Mouse (Mus musculus): ENCODE data around the gene Kif7. TPM values are rescaled to one million over a fixed set of nuclear protein-coding genes. Genes with fewer than 3 reads are reported as not detected.
A peak's percentile ranks its signal among the peaks of the same experiment; 100 is the strongest.

Gene Kif7
- polyA plus RNA-seq, 1 experiment from 2014 or later = 1.9 TPM

DNA sequence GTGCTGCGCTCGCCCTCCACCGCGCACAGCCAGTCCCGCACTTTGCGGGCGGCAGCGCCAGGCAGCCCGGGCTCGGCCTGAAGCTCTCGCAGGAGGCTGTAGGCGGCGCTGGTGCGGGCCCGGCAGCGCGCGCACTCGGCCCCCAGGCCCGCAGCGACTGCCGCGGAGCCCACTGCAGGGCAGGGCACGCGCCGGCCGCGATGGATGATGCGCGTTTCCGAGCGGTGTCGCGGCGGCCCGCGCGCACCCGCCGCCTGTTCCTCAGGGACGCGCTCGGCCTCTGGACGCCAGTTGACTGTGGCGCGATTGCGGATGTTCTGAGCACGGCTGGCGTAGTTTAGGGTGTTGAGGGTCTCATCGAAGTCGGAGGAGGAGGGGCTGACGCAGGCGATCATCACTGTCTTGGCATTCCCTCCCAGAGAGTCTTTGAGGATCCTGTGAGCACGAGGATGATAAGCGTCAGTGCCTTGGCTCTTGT, 5.4 kb downstream of the Kif7 start:
- no peak for ATAC-seq (replicated peaks; ENCODE audit: insufficient number of reproducible peaks, low FRiP score, low TSS enrichment)
- peak overlapping the region; percentile 49 for H3K4me3 ChIP-seq (ENCODE audit: low read depth, low read length)
- H3K27me3 ChIP-seq (ENCODE audit: control insufficient read depth, insufficient read depth, low read length) = peaks cover 32% of the 10 kb centered on the region
- peak overlapping the region; percentile 1 for H3K9ac ChIP-seq (ENCODE audit: low read depth, low read length)
- WGBS (ENCODE audit: insufficient replicate concordance) = 1% methylated on average over 54 of the region's 55 CpGs
- H3K4me1 ChIP-seq (ENCODE audit: control insufficient read depth, insufficient read depth, low read length) = peaks cover 10% of the 10 kb centered on the region
- H3K27ac ChIP-seq (ENCODE audit: low read depth, low read length) = no peak overlapping the region
- no peaks in the 10 kb centered on the region for H3K36me3 ChIP-seq (ENCODE audit: control insufficient read depth, insufficient read depth, low read length)
- peak overlapping the region; percentile 66 for H3K4me2 ChIP-seq
- H3K9me3 ChIP-seq (replicated peaks; ENCODE audit: control insufficient read depth, low read length) = no peaks in the 10 kb centered on the region

GRCm38 (mm10) chr7:79705210-79705609, 10.3 kb downstream of the Kif7 start:
- Histone ChIP-seq H3K4me2 (no peak overlapping the region), H3K9me3 (replicated peaks; ENCODE audit: control insufficient read depth, low read length) (no peaks in the 10 kb centered on the region), H3K36me3 (ENCODE audit: control insufficient read depth, insufficient read depth, low read length) (peaks cover 8% of the 10 kb centered on the region; the same call in 1 of the 2 replicates), H3K4me3 (ENCODE audit: low read depth, low read length) (no peak overlapping the region), H3K9ac (ENCODE audit: low read depth, low read length) (no peak overlapping the region), H3K4me1 (ENCODE audit: control insufficient read depth, insufficient read depth, low read length) (peaks cover 6% of the 10 kb centered on the region; the same call in 1 of the 2 replicates), H3K27me3 (ENCODE audit: control insufficient read depth, insufficient read depth, low read length) (peaks cover 17% of the 10 kb centered on the region; the same call in 1 of the 2 replicates), H3K27ac (ENCODE audit: low read depth, low read length) (no peak overlapping the region)
- ATAC-seq (replicated peaks; ENCODE audit: insufficient number of reproducible peaks, low FRiP score, low TSS enrichment) = no peak
- 60% methylated on average over 5 of the region's 5 CpGs for WGBS (ENCODE audit: insufficient replicate concordance)

- Histone ChIP-seq H3K4me3 (ENCODE audit: low read depth, low read length) (no peak overlapping the region), H3K9me3 (replicated peaks; ENCODE audit: control insufficient read depth, low read length) (no peaks in the 10 kb centered on the region), H3K27ac (ENCODE audit: low read depth, low read length) (no peak overlapping the region), H3K9ac (ENCODE audit: low read depth, low read length) (no peak overlapping the region), H3K36me3 (ENCODE audit: control insufficient read depth, insufficient read depth, low read length) (peaks cover 15% of the 10 kb centered on the region; the same call in 1 of the 2 replicates), H3K27me3 (ENCODE audit: control insufficient read depth, insufficient read depth, low read length) (0 out of 2 replicates have a peak, but pooled peaks cover 2% of the 10 kb centered on the region), H3K4me1 (ENCODE audit: control insufficient read depth, insufficient read depth, low read length) (peaks cover 6% of the 10 kb centered on the region; the same call in 1 of the 2 replicates), H3K4me2 (0 out of 2 replicates have a peak overlapping the region, but pooled peaks have one; percentile 20)
- ATAC-seq (replicated peaks; ENCODE audit: insufficient number of reproducible peaks, low FRiP score, low TSS enrichment) = no peak
- WGBS (ENCODE audit: insufficient replicate concordance) = 49% methylated on average over 16 of the region's 16 CpGs
Observed at GRCm38 (mm10) chr7:79702755-79703154, 12.8 kb downstream of the Kif7 start.

GRCm38 (mm10) chr7:79696495-79696894, 19.0 kb downstream of the Kif7 start:
- H3K4me2 ChIP-seq = no peak overlapping the region
- no peaks in the 10 kb centered on the region for H3K27me3 ChIP-seq (ENCODE audit: control insufficient read depth, insufficient read depth, low read length)
- H3K9ac ChIP-seq (ENCODE audit: low read depth, low read length) = no peak overlapping the region
- no peaks in the 10 kb centered on the region for H3K9me3 ChIP-seq (replicated peaks; ENCODE audit: control insufficient read depth, low read length)
- peaks cover 46% of the 10 kb centered on the region for H3K36me3 ChIP-seq (ENCODE audit: control insufficient read depth, insufficient read depth, low read length)
- H3K4me1 ChIP-seq (ENCODE audit: control insufficient read depth, insufficient read depth, low read length) = no peaks in the 10 kb centered on the region
- no peak for ATAC-seq (replicated peaks; ENCODE audit: insufficient number of reproducible peaks, low FRiP score, low TSS enrichment)
- no peak overlapping the region for H3K4me3 ChIP-seq (ENCODE audit: low read depth, low read length)
- 87% methylated on average over 8 of the region's 8 CpGs for WGBS (ENCODE audit: insufficient replicate concordance)
- H3K27ac ChIP-seq (ENCODE audit: low read depth, low read length) = no peak overlapping the region

GRCm38 (mm10) chr7:79680231-79680630, 35.3 kb downstream of the Kif7 start:
- 93% methylated on average over 2 of the region's 2 CpGs for WGBS (ENCODE audit: insufficient replicate concordance)
- Histone ChIP-seq H3K4me1 (ENCODE audit: control insufficient read depth, insufficient read depth, low read length) (no peaks in the 10 kb centered on the region), H3K36me3 (ENCODE audit: control insufficient read depth, insufficient read depth, low read length) (peaks cover 35% of the 10 kb centered on the region), H3K27ac (ENCODE audit: low read depth, low read length) (no peak overlapping the region), H3K4me2 (no peak overlapping the region), H3K4me3 (ENCODE audit: low read depth, low read length) (no peak overlapping the region), H3K9me3 (replicated peaks; ENCODE audit: control insufficient read depth, low read length) (no peaks in the 10 kb centered on the region), H3K9ac (ENCODE audit: low read depth, low read length) (no peak overlapping the region), H3K27me3 (ENCODE audit: control insufficient read depth, insufficient read depth, low read length) (no peaks in the 10 kb centered on the region)
- no peak for ATAC-seq (replicated peaks; ENCODE audit: insufficient number of reproducible peaks, low FRiP score, low TSS enrichment)

DNA sequence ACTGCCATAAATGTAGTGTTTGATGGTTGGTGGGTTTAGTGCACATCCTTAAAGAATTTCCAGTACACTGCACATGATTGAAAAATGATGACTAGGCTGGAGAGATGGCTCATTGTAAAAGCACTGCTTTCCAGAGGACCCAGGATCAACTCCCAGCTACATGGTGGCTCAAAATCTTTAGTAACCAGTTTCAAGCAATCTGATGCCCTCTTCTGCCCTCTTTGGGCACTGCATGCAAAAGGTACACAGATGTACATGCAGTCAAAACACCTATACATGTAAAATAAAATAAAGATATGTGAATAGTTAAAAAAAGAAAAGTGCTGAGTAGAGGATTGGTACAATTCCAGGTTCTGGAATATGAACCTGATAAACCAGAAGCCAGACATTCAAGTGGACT, 36.3 kb downstream of the Kif7 start:
- Histone ChIP-seq H3K36me3 (ENCODE audit: control insufficient read depth, insufficient read depth, low read length) (peaks cover 33% of the 10 kb centered on the region), H3K9ac (ENCODE audit: low read depth, low read length) (no peak overlapping the region), H3K27me3 (ENCODE audit: control insufficient read depth, insufficient read depth, low read length) (no peaks in the 10 kb centered on the region), H3K4me2 (no peak overlapping the region), H3K27ac (ENCODE audit: low read depth, low read length) (no peak overlapping the region), H3K4me3 (ENCODE audit: low read depth, low read length) (no peak overlapping the region), H3K4me1 (ENCODE audit: control insufficient read depth, insufficient read depth, low read length) (no peaks in the 10 kb centered on the region), H3K9me3 (replicated peaks; ENCODE audit: control insufficient read depth, low read length) (no peaks in the 10 kb centered on the region)
- ATAC-seq (replicated peaks; ENCODE audit: insufficient number of reproducible peaks, low FRiP score, low TSS enrichment) = no peak

DNA sequence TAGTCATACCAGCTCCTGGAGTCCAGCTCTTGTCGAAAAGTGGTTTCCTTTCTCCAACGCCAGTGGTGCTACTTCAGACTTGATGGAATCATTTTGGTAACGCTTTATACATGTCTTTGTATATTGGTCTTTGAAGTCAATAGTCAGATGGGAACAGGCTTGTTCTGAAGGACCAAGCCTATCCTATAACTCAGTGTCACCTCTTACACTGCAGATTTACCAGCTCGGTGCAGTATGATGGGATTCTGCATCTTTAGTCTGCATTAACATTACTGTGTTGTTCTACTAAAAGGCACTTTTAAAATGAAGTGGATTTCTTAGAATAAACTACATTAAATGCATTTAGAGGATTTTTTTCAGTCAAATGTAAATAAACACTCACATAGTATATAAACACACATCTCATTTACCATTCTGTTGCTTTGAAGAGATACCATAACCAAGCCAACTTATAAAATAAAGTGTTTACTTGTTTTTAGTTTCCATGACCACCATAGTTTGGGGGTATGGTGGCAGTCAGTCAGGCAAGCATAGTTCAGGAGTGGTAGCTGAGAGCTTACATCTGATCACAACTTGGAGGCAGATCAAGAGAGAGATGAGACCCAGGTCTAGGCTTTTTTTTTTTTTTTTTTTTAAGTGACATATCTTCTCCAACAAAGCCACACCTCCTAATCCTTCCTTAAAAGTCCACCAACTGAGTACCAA, 44.5 kb downstream of the Kif7 start:
- Histone ChIP-seq H3K9ac (ENCODE audit: low read depth, low read length) (no peak overlapping the region), H3K9me3 (replicated peaks; ENCODE audit: control insufficient read depth, low read length) (no peaks in the 10 kb centered on the region), H3K4me1 (ENCODE audit: control insufficient read depth, insufficient read depth, low read length) (no peaks in the 10 kb centered on the region), H3K27ac (ENCODE audit: low read depth, low read length) (no peak overlapping the region), H3K4me2 (no peak overlapping the region), H3K27me3 (ENCODE audit: control insufficient read depth, insufficient read depth, low read length) (no peaks in the 10 kb centered on the region), H3K4me3 (ENCODE audit: low read depth, low read length) (no peak overlapping the region), H3K36me3 (ENCODE audit: control insufficient read depth, insufficient read depth, low read length) (peaks cover 30% of the 10 kb centered on the region)
- no peak for ATAC-seq (replicated peaks; ENCODE audit: insufficient number of reproducible peaks, low FRiP score, low TSS enrichment)
- WGBS (ENCODE audit: insufficient replicate concordance) = 92% methylated on average over 4 of the region's 4 CpGs

DNA sequence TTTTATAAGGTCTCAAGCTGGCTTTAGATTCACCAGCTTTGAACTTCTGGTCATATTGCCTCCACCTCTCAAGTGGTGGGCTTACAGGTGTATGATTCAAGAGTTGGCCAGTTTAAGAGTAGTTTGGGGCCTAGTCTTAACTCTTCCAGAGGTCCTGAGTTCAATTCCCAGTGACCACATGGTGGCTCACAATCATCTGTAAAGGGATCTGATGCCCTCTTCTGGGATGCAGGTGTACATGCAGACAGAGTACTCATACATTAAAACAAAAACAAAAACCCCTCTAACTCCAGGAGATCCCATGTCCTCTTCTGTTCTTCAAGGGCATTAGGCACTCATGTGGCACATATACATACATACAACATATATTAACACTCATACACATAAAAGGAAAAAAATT, 48.8 kb downstream of the Kif7 start:
- H3K9me3 ChIP-seq (replicated peaks; ENCODE audit: control insufficient read depth, low read length) = no peaks in the 10 kb centered on the region
- H3K9ac ChIP-seq (ENCODE audit: low read depth, low read length) = no peak overlapping the region
- H3K27me3 ChIP-seq (ENCODE audit: control insufficient read depth, insufficient read depth, low read length) = no peaks in the 10 kb centered on the region
- H3K4me3 ChIP-seq (ENCODE audit: low read depth, low read length) = no peak overlapping the region
- H3K4me1 ChIP-seq (ENCODE audit: control insufficient read depth, insufficient read depth, low read length) = peaks cover 8% of the 10 kb centered on the region
- no peak for ATAC-seq (replicated peaks; ENCODE audit: insufficient number of reproducible peaks, low FRiP score, low TSS enrichment)
- peaks cover 31% of the 10 kb centered on the region for H3K36me3 ChIP-seq (ENCODE audit: control insufficient read depth, insufficient read depth, low read length)
- H3K27ac ChIP-seq (ENCODE audit: low read depth, low read length) = no peak overlapping the region
- no peak overlapping the region for H3K4me2 ChIP-seq

Data from heart, embryonic 11.5 days (tissue).